Mouse (Mus musculus): Measurements from ENCODE around the gene Aaed1. TPM values are rescaled to one million over a fixed set of nuclear protein-coding genes. Genes with fewer than 3 reads are reported as not detected.

Aaed1 gene
- polyA plus RNA-seq, 1 experiment from 2014 or later = 41.3 TPM

- H3K4me1 ChIP-seq (replicated peaks) = no peaks in the 10 kb centered on the region
- 87% methylated on average over 1 of the region's 1 CpGs for WGBS
- H3K9me3 ChIP-seq = no peaks in the 10 kb centered on the region
- no peak for ATAC-seq
- H3K27ac ChIP-seq = no peak overlapping the region
- H3K27me3 ChIP-seq (replicated peaks) = no peaks in the 10 kb centered on the region
- H3K4me2 ChIP-seq (replicated peaks) = no peak overlapping the region
- H3K4me3 ChIP-seq (replicated peaks) = no peak overlapping the region
- H3K9ac ChIP-seq = no peak overlapping the region
- 0 out of 2 replicates have a peak, but pooled peaks cover 4% of the 10 kb centered on the region for H3K36me3 ChIP-seq
Observed at GRCm38 (mm10) chr13:64299069-64299468, 13.4 kb downstream of the Aaed1 start.

GRCm38 (mm10) chr13:64286791-64287190, 25.7 kb downstream of the Aaed1 start:
- H3K9ac ChIP-seq = no peak overlapping the region
- no peak overlapping the region for H3K4me3 ChIP-seq (replicated peaks)
- ATAC-seq = no peak
- no peaks in the 10 kb centered on the region for H3K9me3 ChIP-seq
- H3K4me1 ChIP-seq (replicated peaks) = 0 out of 2 replicates have a peak, but pooled peaks cover 3% of the 10 kb centered on the region
- H3K27me3 ChIP-seq (replicated peaks) = no peaks in the 10 kb centered on the region
- no peaks in the 10 kb centered on the region for H3K36me3 ChIP-seq
- H3K4me2 ChIP-seq (replicated peaks) = no peak overlapping the region
- H3K27ac ChIP-seq = no peak overlapping the region
- WGBS = 48% methylated on average over 4 of the region's 4 CpGs

- ATAC-seq = no peak
- no peak overlapping the region for H3K4me3 ChIP-seq (replicated peaks)
- 77% methylated on average over 4 of the region's 4 CpGs for WGBS
- H3K27me3 ChIP-seq (replicated peaks) = no peaks in the 10 kb centered on the region
- no peak overlapping the region for H3K9ac ChIP-seq
- H3K4me2 ChIP-seq (replicated peaks) = no peak overlapping the region
- 0 out of 2 replicates have a peak, but pooled peaks cover 3% of the 10 kb centered on the region for H3K4me1 ChIP-seq (replicated peaks)
- no peaks in the 10 kb centered on the region for H3K9me3 ChIP-seq
- H3K27ac ChIP-seq = no peak overlapping the region
- H3K36me3 ChIP-seq = no peaks in the 10 kb centered on the region
Observed at GRCm38 (mm10) chr13:64286321-64286720, 26.2 kb downstream of the Aaed1 start.

- Histone ChIP-seq H3K4me1 (replicated peaks) (0 out of 2 replicates have a peak, but pooled peaks cover 3% of the 10 kb centered on the region), H3K36me3 (no peaks in the 10 kb centered on the region), H3K27ac (no peak overlapping the region), H3K27me3 (replicated peaks) (no peaks in the 10 kb centered on the region), H3K9ac (no peak overlapping the region), H3K4me3 (replicated peaks) (no peak overlapping the region), H3K4me2 (replicated peaks) (no peak overlapping the region), H3K9me3 (no peaks in the 10 kb centered on the region)
- 92% methylated on average over 2 of the region's 2 CpGs for WGBS
- no peak for ATAC-seq
Observed at GRCm38 (mm10) chr13:64284676-64285075, 27.8 kb downstream of the Aaed1 start.

GRCm38 (mm10) chr13:64280940-64281339, 31.6 kb downstream of the Aaed1 start:
- Histone ChIP-seq H3K36me3 (no peaks in the 10 kb centered on the region), H3K9ac (no peak overlapping the region), H3K4me3 (replicated peaks) (no peak overlapping the region), H3K9me3 (no peaks in the 10 kb centered on the region), H3K27me3 (replicated peaks) (no peaks in the 10 kb centered on the region), H3K4me2 (replicated peaks) (no peak overlapping the region), H3K4me1 (replicated peaks) (no peaks in the 10 kb centered on the region), H3K27ac (no peak overlapping the region)
- no peak for ATAC-seq
- WGBS = 81% methylated on average over 5 of the region's 5 CpGs

- Histone ChIP-seq H3K27ac (no peak overlapping the region), H3K27me3 (replicated peaks) (no peaks in the 10 kb centered on the region), H3K36me3 (no peaks in the 10 kb centered on the region), H3K9me3 (no peaks in the 10 kb centered on the region), H3K9ac (no peak overlapping the region), H3K4me3 (replicated peaks) (peak overlapping the region; percentile 84), H3K4me2 (replicated peaks) (peak overlapping the region; percentile 99), H3K4me1 (replicated peaks) (no peaks in the 10 kb centered on the region; the same call in 1 of the 2 replicates)
- peak; percentile 10; the same call in 1 of the 2 replicates for ATAC-seq
- 16% methylated on average over 9 of the region's 9 CpGs for WGBS
Observed at GRCm38 (mm10) chr13:64275754-64276127, 36.8 kb downstream of the Aaed1 start.

GRCm38 (mm10) chr13:64274879-64275753, 37.4 kb downstream of the Aaed1 start, which contains the start of gene Cdc14b:
Gene Cdc14b (minus strand): TSS chr13:64275290.
- peak within 1 kb of the TSS; percentile 99 for H3K4me2 ChIP-seq (replicated peaks)
- H3K4me1 ChIP-seq (replicated peaks) = no peaks in the 10 kb centered on the region; the same call in 1 of the 2 replicates
- peak within 1 kb of the TSS; percentile 59 for H3K9ac ChIP-seq
- WGBS = under 1% methylated on average over 57 of the region's 57 CpGs
- H3K4me3 ChIP-seq (replicated peaks) = peak within 1 kb of the TSS; percentile 84
- H3K36me3 ChIP-seq = no peaks in the 10 kb centered on the region
- no peaks in the 10 kb centered on the region for H3K27me3 ChIP-seq (replicated peaks)
- H3K9me3 ChIP-seq = no peaks in the 10 kb centered on the region
- peak; percentile 95 for ATAC-seq
- H3K27ac ChIP-seq = no peak within 1 kb of the TSS

GRCm38 (mm10) chr13:64273891-64274844, 38.3 kb downstream of the Aaed1 start:
- no peak overlapping the region for H3K27ac ChIP-seq
- no peaks in the 10 kb centered on the region for H3K9me3 ChIP-seq
- H3K36me3 ChIP-seq = no peaks in the 10 kb centered on the region
- WGBS = under 1% methylated on average over 95 of the region's 95 CpGs
- no peaks in the 10 kb centered on the region for H3K27me3 ChIP-seq (replicated peaks)
- peak; percentile 71 for ATAC-seq
- no peaks in the 10 kb centered on the region; the same call in 1 of the 2 replicates for H3K4me1 ChIP-seq (replicated peaks)
- peak overlapping the region; percentile 59 for H3K9ac ChIP-seq
- peak overlapping the region; percentile 84 for H3K4me3 ChIP-seq (replicated peaks)
- H3K4me2 ChIP-seq (replicated peaks) = peak overlapping the region; percentile 99

- H3K4me2 ChIP-seq (replicated peaks) = peak overlapping the region; percentile 99
- 40% methylated on average over 8 of the region's 8 CpGs for WGBS
- H3K36me3 ChIP-seq = no peaks in the 10 kb centered on the region
- H3K27ac ChIP-seq = no peak overlapping the region
- no peak for ATAC-seq
- no peak overlapping the region for H3K4me3 ChIP-seq (replicated peaks)
- H3K27me3 ChIP-seq (replicated peaks) = no peaks in the 10 kb centered on the region
- H3K4me1 ChIP-seq (replicated peaks) = no peaks in the 10 kb centered on the region; the same call in 1 of the 2 replicates
- H3K9me3 ChIP-seq = no peaks in the 10 kb centered on the region
- no peak overlapping the region for H3K9ac ChIP-seq
Observed at GRCm38 (mm10) chr13:64273352-64273751, 39.2 kb downstream of the Aaed1 start.

- Histone ChIP-seq H3K36me3 (no peaks in the 10 kb centered on the region), H3K9me3 (no peaks in the 10 kb centered on the region), H3K27ac (no peak overlapping the region), H3K4me3 (replicated peaks) (no peak overlapping the region), H3K4me1 (replicated peaks) (0 out of 2 replicates have a peak, but pooled peaks cover 3% of the 10 kb centered on the region), H3K4me2 (replicated peaks) (no peak overlapping the region), H3K9ac (no peak overlapping the region), H3K27me3 (replicated peaks) (no peaks in the 10 kb centered on the region)
- no peak for ATAC-seq
- 38% methylated on average over 4 of the region's 4 CpGs for WGBS
Observed at GRCm38 (mm10) chr13:64268384-64268783, 44.1 kb downstream of the Aaed1 start.

GRCm38 (mm10) chr13:64267151-64267550, 45.4 kb downstream of the Aaed1 start:
- no peaks in the 10 kb centered on the region for H3K27me3 ChIP-seq (replicated peaks)
- 34% methylated on average over 9 of the region's 9 CpGs for WGBS
- H3K36me3 ChIP-seq = no peaks in the 10 kb centered on the region
- no peak overlapping the region for H3K4me2 ChIP-seq (replicated peaks)
- no peak overlapping the region for H3K27ac ChIP-seq
- ATAC-seq = 0 out of 2 replicates have a peak, but pooled peaks have one; percentile 31
- 0 out of 2 replicates have a peak, but pooled peaks cover 3% of the 10 kb centered on the region for H3K4me1 ChIP-seq (replicated peaks)
- H3K4me3 ChIP-seq (replicated peaks) = no peak overlapping the region
- no peaks in the 10 kb centered on the region for H3K9me3 ChIP-seq
- no peak overlapping the region for H3K9ac ChIP-seq

- no peak overlapping the region for H3K4me2 ChIP-seq (replicated peaks)
- H3K36me3 ChIP-seq = no peaks in the 10 kb centered on the region
- no peak overlapping the region for H3K27ac ChIP-seq
- ATAC-seq = no peak
- no peak overlapping the region for H3K9ac ChIP-seq
- H3K4me3 ChIP-seq (replicated peaks) = no peak overlapping the region
- 88% methylated on average over 6 of the region's 6 CpGs for WGBS
- no peaks in the 10 kb centered on the region for H3K27me3 ChIP-seq (replicated peaks)
- 0 out of 2 replicates have a peak, but pooled peaks cover 3% of the 10 kb centered on the region for H3K4me1 ChIP-seq (replicated peaks)
- H3K9me3 ChIP-seq = no peaks in the 10 kb centered on the region
Observed at GRCm38 (mm10) chr13:64264586-64264985, 47.9 kb downstream of the Aaed1 start.
